Mouse (Mus musculus): Measurements from ENCODE around the gene Alkbh4.

DNA sequence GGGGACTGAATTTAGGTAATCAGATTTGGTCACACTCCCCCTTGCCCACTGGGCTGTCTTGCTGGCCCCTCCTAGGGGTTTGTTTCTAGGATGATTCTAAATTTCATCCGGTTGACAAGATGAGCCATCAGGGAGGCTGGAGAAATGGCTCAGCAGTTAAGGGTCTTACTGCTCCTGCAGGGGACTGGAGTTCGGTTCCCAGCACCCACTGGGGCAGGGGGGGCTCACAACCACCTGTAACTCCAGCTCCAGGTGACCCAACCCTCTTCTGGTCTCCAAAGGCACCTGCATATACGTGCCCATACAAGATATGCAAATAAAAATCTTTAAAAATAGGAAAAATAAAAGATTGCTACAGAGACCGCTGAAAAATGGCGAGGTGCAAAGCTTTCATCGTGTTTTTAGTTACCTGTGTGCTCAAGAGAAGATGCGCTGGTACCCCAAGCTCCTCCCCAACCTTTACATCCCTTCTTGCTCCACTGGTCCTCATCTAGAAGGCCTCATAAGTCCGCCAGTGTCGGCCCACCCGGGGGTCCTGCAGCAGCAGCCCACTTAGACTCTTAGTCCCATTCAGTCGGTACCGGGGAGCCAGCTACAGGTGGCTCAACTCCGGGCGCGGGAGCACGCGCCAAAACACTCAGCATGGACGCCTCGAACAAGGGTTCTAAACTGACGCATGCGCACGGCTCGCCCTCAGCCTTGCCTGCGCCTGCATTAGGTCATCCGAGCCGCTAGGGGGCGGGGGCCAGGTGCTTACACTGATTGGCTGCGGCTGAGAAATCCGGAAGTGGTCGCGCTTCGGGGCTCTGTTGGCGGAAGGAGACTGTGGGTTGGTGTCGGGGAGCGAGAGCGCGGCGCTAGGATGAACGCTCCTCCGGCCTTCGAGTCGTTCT is 19.8 kb upstream of the Alkbh4 start, which contains the start of gene Polr2j:
- TF ChIP-seq CTCF (IDR thresholded peaks at IDR 0.05; ENCODE audit: extremely low read depth, insufficient read depth, insufficient read length, insufficient replicate concordance) = peak; percentile 97
- peak; percentile 78 for TF ChIP-seq POLR2A (IDR thresholded peaks at IDR 0.05; ENCODE audit: low read depth, low read length)

Measured in spleen, adult 2 months (tissue).